Mouse (Mus musculus) frontal cortex, postnatal 36 days (tissue): ENCODE data around the gene Rdm1.

Experiments
- DNase-seq, 2 experiments: peaks; one replicate each; pipeline ENCODE4 v3.0.0; 2022; ENCODE audit warnings: low spot score in 2 of 2

The Rdm1 gene

GRCm38 (mm10) chr11:101680634-101681325 is 53.8 kb downstream of the Rdm1 start:
- no peak for DNase-seq

DNA sequence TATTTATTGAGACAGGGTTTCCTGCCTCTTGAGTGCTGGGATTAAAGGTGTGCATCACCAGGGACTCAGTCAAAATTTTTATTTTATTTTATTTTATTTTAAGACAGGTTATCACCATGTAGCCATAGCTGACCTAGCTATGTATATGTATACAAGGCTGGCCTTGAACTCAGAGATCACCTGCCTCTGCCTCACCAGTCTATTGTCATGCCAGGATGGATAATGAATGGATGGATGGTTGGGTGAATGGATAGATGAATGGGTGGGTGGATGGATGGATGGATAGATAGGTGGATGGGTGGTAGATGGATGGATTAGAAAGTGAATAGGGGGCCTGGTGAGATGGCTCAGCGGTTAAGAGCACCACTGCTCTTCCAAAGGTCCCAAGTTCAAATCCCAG is 55.0 kb downstream of the Rdm1 start:
- no peak for DNase-seq

DNA sequence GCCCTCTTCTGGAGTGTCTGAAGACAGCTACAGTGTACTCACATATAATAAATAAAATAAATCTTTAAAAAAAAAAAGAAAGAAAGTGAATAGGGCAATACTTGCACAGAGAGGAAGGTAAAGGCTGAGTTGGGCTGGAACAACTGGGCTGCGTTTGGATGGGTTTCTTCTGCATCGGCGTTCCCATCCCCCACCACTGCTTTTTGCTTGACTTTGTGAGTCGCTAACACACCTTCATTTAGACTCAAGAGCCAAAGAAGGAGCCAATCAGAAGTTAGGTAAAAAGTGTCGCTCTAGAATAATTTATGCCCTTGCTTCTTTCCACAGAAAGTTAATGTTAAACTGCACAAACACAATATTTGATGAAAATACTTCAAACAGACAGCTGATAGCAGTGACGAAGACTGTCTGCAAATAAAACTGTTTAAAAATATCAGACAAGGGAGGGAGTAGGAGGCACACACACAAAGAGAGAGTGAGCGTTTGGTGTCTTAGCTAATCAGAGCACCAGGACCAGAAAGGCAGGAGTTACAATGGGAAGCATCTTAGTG is 55.5 kb downstream of the Rdm1 start:
- DNase-seq, result no peak
